Mouse (Mus musculus) lung, postnatal 10 days (tissue): ENCODE results near the gene Tango2.
A peak's percentile ranks its signal among the peaks of the same experiment; 100 is the strongest.
"Not testable (repeated sequence)": the region's sequence is repeated elsewhere in the genome, so short reads cannot be mapped to it uniquely, and the experiment has no call there.

ENCODE experiments used
- DNase-seq: peaks from one replicate; pipeline ENCODE4 v3.0.0; 2021

Tango2 gene

GRCm38 (mm10) chr16:18341605-18342004 is 6.3 kb downstream of the Tango2 start:
- DNase-seq, result no peak

- DNase-seq, result peak; percentile 70
Observed at GRCm38 (mm10) chr16:18339866-18340265, 8.0 kb downstream of the Tango2 start.

- DNase-seq, result no peak
Observed at GRCm38 (mm10) chr16:18337261-18337660, 10.6 kb downstream of the Tango2 start.

- DNase-seq, result no peak
Observed at GRCm38 (mm10) chr16:18335981-18336380, 11.9 kb downstream of the Tango2 start.

GRCm38 (mm10) chr16:18333976-18334375 is 13.9 kb downstream of the Tango2 start:
- DNase-seq, result peak; percentile 43

GRCm38 (mm10) chr16:18328524-18328923 is 19.4 kb downstream of the Tango2 start:
- no peak for DNase-seq

GRCm38 (mm10) chr16:18327936-18328335 is 20.0 kb downstream of the Tango2 start:
- no peak for DNase-seq

GRCm38 (mm10) chr16:18325741-18326140 is 22.2 kb downstream of the Tango2 start:
- no peak for DNase-seq

GRCm38 (mm10) chr16:18324031-18324430 is 23.9 kb downstream of the Tango2 start:
- DNase-seq, result no peak

- peak; percentile 29 for DNase-seq
Observed at GRCm38 (mm10) chr16:18323460-18323859, 24.4 kb downstream of the Tango2 start.

- no peak for DNase-seq
Observed at GRCm38 (mm10) chr16:18321443-18321842, 26.5 kb downstream of the Tango2 start.

GRCm38 (mm10) chr16:18318992-18319391 is 28.9 kb downstream of the Tango2 start:
- no peak for DNase-seq

- no peak for DNase-seq
Observed at GRCm38 (mm10) chr16:18308159-18308558, 39.7 kb downstream of the Tango2 start.

- DNase-seq, result not testable (repeated sequence)
Observed at GRCm38 (mm10) chr16:18289614-18290013, 58.3 kb downstream of the Tango2 start.

- peak; percentile 99 for DNase-seq
Observed at GRCm38 (mm10) chr16:18289067-18289588, 58.8 kb downstream of the Tango2 start, which contains the start of gene Dgcr8. Gene Dgcr8 (minus strand): TSS chr16:18289246.

GRCm38 (mm10) chr16:18288581-18289061 is 59.3 kb downstream of the Tango2 start:
- peak; percentile 88 for DNase-seq

GRCm38 (mm10) chr16:18288166-18288565 is 59.7 kb downstream of the Tango2 start:
- peak; percentile 10 for DNase-seq

- no peak for DNase-seq
Observed at GRCm38 (mm10) chr16:18275166-18275565, 72.7 kb downstream of the Tango2 start.

- peak; percentile 16 for DNase-seq
Observed at GRCm38 (mm10) chr16:18268182-18268581, 79.7 kb downstream of the Tango2 start.

- no peak for DNase-seq
Observed at GRCm38 (mm10) chr16:18265024-18265423, 82.9 kb downstream of the Tango2 start.

GRCm38 (mm10) chr16:18258221-18258620 is 89.7 kb downstream of the Tango2 start, which contains the start of gene Gm49776:
Gene Gm49776 (minus strand): TSS chr16:18258321.
- DNase-seq, result no peak

GRCm38 (mm10) chr16:18253866-18254265 is 94.0 kb downstream of the Tango2 start:
- DNase-seq, result no peak

GRCm38 (mm10) chr16:18252736-18253135 is 95.2 kb downstream of the Tango2 start:
- no peak for DNase-seq

- no peak for DNase-seq
Observed at GRCm38 (mm10) chr16:18250828-18251790, 96.8 kb downstream of the Tango2 start.
